Mouse (Mus musculus) stomach, postnatal 0 days (tissue): ENCODE results near the gene Magi1.

Experiments
- CTCF ChIP-seq: IDR thresholded peaks from 2 replicates; pipeline ENCODE4 v1.5.1; 2016; ENCODE audit warnings: antibody characterized with exemption, low read depth, mild to moderate bottlenecking, moderate library complexity
- EP300 ChIP-seq: optimal IDR thresholded peaks from 2 replicates; pipeline ENCODE3; 2016; ENCODE audit warnings: antibody characterized with exemption

- TF ChIP-seq CTCF: no peak
- TF ChIP-seq EP300: no peak
Measured at GRCm38 (mm10) chr6:93758114-93758513, 525.6 kb downstream of the Magi1 start.
